Mouse (Mus musculus) testis, adult 10 weeks (tissue): ENCODE measurements around the gene Slc25a28. TPM values are rescaled to one million over a fixed set of nuclear protein-coding genes. Genes with fewer than 3 reads are reported as not detected.

ENCODE experiments used
- polyA plus RNA-seq: library from polyadenylated mRNA; stranded (reverse); fragments of 350-450 nt; fragmentation: Illumina TruSeq; extraction: RNeasy Lipid Tissue Mini Kit (QIAGEN cat#74804); gene quantifications from one replicate; pipeline ENCODE4 v1.2.3, GENCODE M21; 2014; ENCODE audit warnings: low read depth, low replicate concordance

Gene Slc25a28
- 5.7 TPM for polyA plus RNA-seq

GRCm38 (mm10) chr19:43674730-43675524, at the start of gene Slc25a28:
Gene Slc25a28, minus strand, starts transcription at chr19:43674881.

GRCm38 (mm10) chr19:43689419-43690246, 15.0 kb upstream of the Slc25a28 start, which contains the start of gene Entpd7:
Gene Entpd7, plus strand, starts transcription at chr19:43689672.

Other genes starting within 250 kb of the Slc25a28 start
- 4.8 TPM for gene Cnnm1, start 234.4 kb downstream of the Slc25a28 start, polyA plus RNA-seq
- gene Got1, start 150.3 kb downstream of the Slc25a28 start, polyA plus RNA-seq: 2.8 TPM
- not detected for gene Nkx2-3, start 62.6 kb downstream of the Slc25a28 start, polyA plus RNA-seq
- gene Entpd7, start 14.8 kb upstream of the Slc25a28 start, polyA plus RNA-seq: 0.55 TPM
- 72.9 TPM for gene Cutc, start 78.1 kb upstream of the Slc25a28 start, polyA plus RNA-seq
- gene Cox15, start 78.1 kb upstream of the Slc25a28 start, polyA plus RNA-seq: 3.9 TPM
- gene Abcc2, start 107.3 kb upstream of the Slc25a28 start, polyA plus RNA-seq: 0.34 TPM